Mouse (Mus musculus) naive thymus-derived CD4-positive, alpha-beta T cell, adult 2 months (primary cell): ENCODE data around the gene Kremen2.
A peak's percentile ranks its signal among the peaks of the same experiment; 100 is the strongest.

Experiments
- DNase-seq: peaks from one replicate; pipeline ENCODE4 v3.0.0-alpha.2; 2011; ENCODE audit warnings: low read depth

Gene Kremen2

GRCm38 (mm10) chr17:23734341-23734740 lies 11.3 kb downstream of the Kremen2 start:
- no peak for DNase-seq

- no peak for DNase-seq
Observed at GRCm38 (mm10) chr17:23730441-23730840, 15.2 kb downstream of the Kremen2 start.

GRCm38 (mm10) chr17:23726758-23727142 lies 18.9 kb downstream of the Kremen2 start:
- DNase-seq = peak; percentile 48

GRCm38 (mm10) chr17:23725999-23726757 lies 19.5 kb downstream of the Kremen2 start, which contains the start of gene Pkmyt1:
Gene Pkmyt1, plus strand, starts transcription at chr17:23726336.
- peak; percentile 97 for DNase-seq

- DNase-seq = no peak
Observed at GRCm38 (mm10) chr17:23725477-23725876, 20.2 kb downstream of the Kremen2 start.

- DNase-seq = no peak
Observed at GRCm38 (mm10) chr17:23722376-23723125, 23.1 kb downstream of the Kremen2 start, which contains the start of gene 1520401A03Rik. Gene 1520401A03Rik, minus strand, starts transcription at chr17:23722783.

- DNase-seq = no peak
Observed at GRCm38 (mm10) chr17:23721886-23722285, 23.7 kb downstream of the Kremen2 start.

GRCm38 (mm10) chr17:23719455-23719854 lies 26.2 kb downstream of the Kremen2 start:
- DNase-seq = no peak

- no peak for DNase-seq
Observed at GRCm38 (mm10) chr17:23717003-23717402, 28.6 kb downstream of the Kremen2 start.

- peak; percentile 83 for DNase-seq
Observed at GRCm38 (mm10) chr17:23706212-23706611, 39.4 kb downstream of the Kremen2 start.

GRCm38 (mm10) chr17:23705525-23706104 lies 40.0 kb downstream of the Kremen2 start:
- DNase-seq = no peak

GRCm38 (mm10) chr17:23704741-23705140 lies 40.9 kb downstream of the Kremen2 start:
- DNase-seq = no peak

GRCm38 (mm10) chr17:23703301-23703700 lies 42.3 kb downstream of the Kremen2 start:
- no peak for DNase-seq

GRCm38 (mm10) chr17:23700079-23700478 lies 45.6 kb downstream of the Kremen2 start:
- peak; percentile 75 for DNase-seq

- DNase-seq = peak; percentile 23
Observed at GRCm38 (mm10) chr17:23699131-23700077, 46.2 kb downstream of the Kremen2 start.

GRCm38 (mm10) chr17:23695801-23696200 lies 49.8 kb downstream of the Kremen2 start:
- no peak for DNase-seq

- DNase-seq = no peak
Observed at GRCm38 (mm10) chr17:23694491-23694890, 51.1 kb downstream of the Kremen2 start.
